Mouse (Mus musculus): Measurements from ENCODE around the gene Rspo4.
A peak's percentile ranks its signal among the peaks of the same experiment; 100 is the strongest.

Gene Rspo4

DNA sequence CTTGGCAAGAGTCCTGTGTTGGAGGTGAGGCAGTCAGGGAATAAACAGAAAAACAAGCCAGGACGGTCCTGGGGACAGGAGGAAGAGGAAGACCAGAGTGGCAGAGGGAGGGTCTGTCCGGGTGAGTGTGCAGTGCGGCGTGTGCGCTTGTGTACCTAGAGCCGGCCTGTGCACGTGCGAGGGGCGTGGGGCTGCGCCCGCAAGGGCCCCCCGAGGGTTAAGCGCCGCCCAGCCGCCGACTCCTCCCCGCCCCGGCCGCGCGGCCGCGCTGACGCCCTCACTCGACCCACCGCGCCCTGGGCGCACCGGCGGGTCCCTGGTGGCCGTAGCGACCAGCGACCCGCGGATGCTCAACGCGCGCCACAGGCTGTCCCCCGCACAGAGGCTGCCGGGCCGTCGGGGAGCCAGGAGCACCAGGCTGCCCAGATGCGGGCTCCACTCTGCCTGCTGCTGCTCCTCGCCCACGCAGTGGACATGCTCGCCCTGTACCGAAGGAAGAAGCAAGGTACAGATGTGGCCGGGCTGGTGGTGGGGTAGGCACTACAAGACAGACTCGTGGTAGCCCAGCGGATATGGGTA, at the start of gene Rspo4:
TSS of gene Rspo4 (plus strand) at position 280 of the 579 bp plus-strand sequence.
- peak; percentile 40 for DNase-seq (ENCODE audit: low read depth, low spot score)

DNA sequence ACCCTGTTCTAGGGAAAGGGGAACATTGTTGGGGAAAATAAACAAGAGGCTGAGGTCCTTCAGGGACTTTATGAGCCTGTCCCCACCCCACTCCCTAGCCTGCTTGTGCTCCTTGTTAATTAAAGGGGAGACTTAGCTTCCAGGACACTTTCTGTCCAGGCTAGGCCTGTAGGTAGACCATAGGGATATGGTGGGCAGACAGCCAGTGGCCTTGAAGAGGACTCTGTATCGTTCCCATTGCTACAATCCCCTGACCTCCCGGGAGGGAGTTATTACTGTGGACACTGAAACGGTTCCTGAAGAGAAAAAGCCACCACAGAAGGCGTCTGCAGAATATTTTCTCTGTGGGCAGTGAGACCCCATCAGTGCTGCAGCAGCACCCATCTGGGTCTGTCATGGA, 27.1 kb upstream of the Rspo4 start:
- DNase-seq (ENCODE audit: low read depth, low spot score): no peak

DNA sequence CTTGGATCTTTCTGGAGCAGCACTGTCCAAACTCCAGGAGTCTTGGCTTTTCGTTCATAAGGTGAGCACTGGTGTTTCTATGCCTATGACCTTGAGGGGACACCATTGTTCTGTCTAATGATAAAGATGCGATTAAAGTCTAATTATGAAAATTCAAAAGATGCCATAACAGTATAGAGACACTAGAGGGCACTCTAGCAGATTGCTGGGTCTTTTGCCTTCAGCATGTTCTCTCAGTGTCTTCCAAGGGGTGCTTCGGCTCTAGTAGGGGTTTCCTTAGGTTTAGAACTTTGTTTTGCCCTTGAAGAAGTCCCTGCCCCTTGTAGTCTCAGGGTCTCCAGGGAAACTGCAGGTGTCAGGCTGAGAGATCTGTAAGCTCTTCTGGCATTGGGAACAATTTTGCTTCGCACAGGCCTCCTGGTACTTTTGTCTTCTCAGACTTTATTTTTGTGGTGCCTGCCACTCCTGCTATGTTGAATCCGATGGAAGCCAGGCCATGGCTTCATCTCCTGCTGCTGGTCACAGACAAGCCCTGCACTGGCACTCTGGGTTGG, 19.6 kb downstream of the Rspo4 start:
- DNase-seq (ENCODE audit: low read depth, low spot score): no peak

DNA sequence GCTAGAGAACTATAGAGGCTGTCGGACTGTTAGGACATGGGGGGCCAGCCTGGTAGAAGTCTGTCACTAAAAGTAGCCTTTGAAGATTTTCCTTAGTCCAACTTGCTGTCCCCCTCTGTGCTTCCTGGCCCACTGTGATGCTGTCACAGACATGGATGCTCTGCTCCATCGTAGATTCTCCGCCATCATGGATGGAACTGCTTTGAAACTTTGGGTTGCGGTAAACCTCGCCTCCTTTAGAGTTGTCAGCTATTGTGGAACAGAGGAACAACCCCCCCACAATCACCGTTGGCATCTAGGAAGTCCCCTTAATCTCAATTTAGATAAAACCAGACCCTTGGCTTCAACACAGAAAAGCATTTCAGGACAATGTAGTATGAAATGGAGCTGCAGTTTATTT, 22.2 kb downstream of the Rspo4 start:
- no peak for DNase-seq (ENCODE audit: low read depth, low spot score)

DNA sequence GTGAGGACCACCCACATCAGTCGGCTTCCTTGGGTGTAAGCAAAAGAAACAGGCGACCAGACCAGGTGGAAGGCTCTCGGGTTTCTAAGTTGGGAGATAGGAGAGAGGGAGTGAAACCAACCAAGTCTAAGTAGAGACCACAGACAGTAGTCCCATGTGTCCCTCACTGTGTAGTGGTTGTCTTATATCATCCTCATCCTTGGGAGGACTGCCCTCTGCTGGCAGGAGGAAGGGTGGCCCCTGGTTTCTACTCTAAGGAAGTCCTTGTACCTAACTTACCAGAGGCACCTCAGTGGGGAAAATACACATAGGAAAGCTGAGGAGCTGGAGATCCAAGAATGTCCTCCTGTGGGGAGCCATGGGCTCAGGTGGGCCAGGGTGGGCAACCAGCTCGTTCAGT, 23.8 kb downstream of the Rspo4 start:
- peak; percentile 72 for DNase-seq (ENCODE audit: low read depth, low spot score)

DNA sequence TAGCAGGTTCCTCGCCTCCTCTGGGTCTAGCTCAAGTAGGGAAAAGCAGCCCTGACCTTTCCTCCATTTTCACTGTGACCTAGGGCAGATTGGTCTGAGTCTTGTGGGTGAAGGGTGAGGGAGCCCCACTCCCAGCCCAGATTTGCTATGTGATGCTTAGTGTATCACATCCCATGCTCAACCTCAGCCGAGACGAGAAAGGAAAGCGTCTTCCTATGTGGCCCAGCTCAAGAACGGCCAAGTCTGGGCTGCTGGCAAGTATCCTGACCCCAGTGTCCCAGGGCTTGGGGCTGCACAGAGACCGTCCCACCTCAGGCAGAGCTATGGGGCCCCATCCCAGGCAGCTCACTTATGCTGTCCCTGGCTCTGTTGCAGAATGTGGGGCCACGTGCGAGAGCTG, 25.5 kb downstream of the Rspo4 start:
- DNase-seq (ENCODE audit: low read depth, low spot score): no peak

DNA sequence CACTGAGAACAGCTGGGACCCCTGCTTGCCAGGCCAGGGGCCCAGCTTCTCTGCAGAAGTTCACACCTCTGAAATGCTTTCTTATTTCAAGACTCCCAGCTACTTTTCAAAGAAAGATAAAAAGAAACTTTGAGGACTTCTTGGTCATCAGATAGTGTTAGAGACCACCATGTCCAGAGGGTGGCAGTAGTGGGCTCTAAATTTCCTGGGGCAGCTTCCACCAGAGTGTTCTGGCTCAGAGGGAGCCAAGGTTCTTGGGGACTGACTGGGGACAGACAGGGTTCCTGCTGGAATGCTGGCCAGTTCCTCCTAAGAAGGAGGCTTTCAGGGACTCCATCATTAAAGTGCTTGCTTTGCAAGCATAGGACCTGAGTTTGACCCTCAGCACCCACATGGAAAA, 31.8 kb downstream of the Rspo4 start:
- peak; percentile 21 for DNase-seq (ENCODE audit: low read depth, low spot score)

DNA sequence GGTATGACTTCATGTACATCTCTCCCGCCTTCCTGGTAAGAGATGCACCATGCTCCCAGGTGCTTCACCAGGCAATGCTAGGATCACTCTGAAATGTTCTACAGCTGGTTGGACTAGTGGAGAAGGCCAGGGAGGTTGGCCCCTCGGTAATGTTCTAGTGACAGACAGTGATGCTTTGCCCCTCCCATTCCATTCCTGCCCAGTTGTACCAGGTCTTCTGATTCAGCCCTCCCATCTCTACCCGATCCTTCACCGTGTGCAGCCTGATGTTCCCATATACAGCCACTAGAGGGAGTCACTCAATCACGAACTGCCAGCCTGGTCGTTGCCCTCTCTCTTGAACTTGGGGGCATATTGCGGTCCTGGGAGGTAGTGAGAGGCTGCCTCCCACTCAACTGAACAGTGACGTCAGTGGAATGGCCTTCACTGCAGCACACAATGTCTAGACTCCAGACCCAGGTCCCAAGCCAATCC, 33.3 kb downstream of the Rspo4 start:
- DNase-seq (ENCODE audit: low read depth, low spot score): peak; percentile 71

DNA sequence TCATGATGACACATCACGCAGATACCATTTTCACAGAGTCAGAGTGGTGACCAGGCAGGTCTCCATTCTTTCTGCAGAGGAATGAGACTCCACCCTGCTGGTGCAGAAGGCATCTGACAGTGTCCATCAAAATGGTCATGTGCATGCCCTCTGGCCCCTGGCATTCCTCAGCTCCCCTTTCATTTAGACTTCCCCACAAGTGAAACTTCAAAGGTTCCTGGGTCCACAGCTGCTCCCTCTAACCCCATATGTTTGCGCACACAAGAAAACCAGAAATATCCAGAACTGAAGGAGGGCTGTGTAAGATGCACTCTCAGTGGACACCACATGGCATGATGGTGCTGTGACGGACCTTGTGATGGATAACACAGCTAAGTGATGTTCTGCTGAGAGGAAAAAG, 35.9 kb downstream of the Rspo4 start:
- no peak for DNase-seq (ENCODE audit: low read depth, low spot score)

DNA sequence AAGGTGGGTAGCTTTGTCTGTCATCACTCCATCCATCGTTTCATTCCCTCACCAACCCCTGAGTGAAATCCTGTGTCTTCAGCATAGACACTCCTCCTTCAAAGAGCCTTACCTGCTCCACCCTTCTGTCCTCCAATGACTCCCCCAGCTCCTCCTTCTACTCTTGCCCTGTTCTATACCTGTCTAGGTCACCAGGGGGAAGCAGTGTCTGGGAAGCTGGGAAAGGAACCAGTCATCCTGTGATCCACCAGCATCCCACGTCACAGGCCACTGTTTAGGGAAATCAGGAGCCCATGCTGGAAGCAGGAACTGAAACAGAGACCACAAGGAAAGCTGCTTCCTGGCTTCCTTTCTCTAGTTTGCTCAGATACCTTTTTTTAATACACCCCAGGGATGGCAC, 37.0 kb downstream of the Rspo4 start:
- DNase-seq (ENCODE audit: low read depth, low spot score): no peak

DNA sequence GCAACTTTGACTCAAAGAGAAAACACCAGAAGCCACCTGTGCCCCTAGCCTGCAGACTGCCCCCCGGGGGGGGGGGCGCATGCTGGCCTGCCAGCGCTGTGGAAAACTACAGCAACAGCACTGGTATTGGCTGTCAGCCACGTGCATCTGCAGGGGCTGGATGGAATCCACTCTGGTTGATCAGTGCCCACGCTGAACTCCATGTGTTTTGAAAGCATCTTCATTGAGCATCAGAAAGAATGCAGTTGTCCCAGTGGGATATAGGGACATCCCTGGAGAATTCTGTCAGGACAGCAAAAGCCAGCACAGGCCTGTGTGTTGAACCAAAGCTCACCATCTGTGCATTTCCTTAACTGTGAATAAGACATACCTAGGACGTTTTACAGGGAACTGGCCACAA, 48.3 kb downstream of the Rspo4 start:
- no peak for DNase-seq (ENCODE audit: low read depth, low spot score)

DNA sequence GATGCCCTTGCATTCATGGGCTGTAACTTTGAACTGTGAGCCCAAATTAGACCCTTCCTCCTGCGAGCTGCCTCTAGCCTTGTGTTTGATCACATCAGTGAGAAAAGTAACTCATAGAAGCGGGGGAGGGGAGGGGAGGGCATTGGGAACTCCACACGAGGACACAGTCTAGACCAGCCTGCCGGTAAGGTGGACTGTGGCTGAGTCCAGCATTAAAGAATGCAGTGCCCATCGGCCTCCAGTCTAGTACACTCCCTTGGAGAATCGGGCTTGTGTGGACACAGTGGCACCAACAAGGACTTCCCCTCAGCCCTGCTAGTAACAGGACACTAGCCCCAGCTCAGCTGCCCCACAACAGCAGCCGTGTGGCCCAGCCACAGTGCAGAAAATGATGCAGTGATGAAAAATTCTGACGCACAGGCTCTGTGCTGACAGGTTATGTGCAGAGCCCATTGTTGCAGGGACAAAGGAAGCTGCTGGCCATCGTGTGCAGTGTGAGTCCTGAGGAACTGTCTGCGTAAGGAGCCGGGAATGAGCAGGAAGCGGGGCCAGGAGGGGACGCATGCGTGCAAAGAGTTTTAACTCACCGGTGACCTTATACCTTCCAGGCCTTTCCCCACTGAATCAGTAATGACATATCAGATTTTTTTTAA, 50.5 kb downstream of the Rspo4 start:
- DNase-seq (ENCODE audit: low read depth, low spot score): no peak

DNA sequence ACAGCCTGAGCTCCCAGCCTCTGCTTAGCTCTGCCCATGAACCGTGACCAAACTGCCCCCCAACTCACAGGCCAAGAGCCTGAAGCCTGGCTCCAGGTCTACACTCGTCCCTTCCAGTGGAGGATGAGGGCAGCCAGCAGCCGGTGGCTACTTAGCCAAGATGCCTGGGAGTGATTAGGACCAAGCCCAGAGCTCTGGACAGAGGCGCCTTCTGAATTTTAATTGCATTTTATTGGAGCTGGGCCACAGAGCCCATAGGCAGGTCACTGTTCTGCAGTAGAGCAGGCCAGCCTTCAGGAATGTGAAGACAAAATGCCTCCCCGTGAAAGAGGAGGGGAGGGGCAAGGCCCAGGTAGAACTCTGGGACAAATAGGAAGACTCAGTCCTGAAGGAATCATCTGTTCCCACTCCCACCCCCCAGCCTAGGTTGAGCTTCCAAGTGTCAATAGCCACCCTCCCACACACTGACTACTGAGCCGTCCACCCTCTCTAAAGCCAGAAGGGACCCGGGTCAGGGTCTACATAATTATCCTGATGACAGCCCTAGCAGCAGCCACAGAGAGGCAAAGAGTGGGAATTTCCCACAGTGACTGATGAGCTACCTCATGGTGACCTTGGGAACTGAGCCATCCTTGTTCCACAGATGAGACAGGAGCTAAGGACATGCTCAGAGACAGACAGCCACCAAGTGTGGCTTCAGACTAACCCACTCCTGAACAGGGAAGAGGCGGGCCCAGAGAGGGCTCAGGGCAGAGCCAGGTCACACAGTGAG, 51.7 kb downstream of the Rspo4 start:
- peak; percentile 31 for DNase-seq (ENCODE audit: low read depth, low spot score)

DNA sequence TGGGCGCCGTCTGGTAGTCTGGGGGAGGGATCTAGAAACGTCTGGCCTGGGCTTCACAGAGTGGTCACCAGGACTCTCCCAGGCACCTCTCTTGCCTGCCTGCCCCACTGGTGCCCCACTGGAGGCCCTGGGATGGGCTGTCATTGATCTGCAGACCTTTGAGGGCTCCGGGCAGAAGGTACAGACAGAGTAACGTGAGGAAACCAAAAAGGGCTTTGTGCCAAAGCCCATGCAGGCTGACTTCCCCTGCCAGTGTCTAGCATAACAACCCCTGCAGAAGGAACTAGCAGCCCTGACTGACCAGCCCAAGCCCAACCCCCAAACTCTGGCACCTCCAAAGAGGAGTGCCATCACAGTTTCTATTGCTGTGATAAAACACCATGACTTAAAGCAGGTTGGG, 53.2 kb downstream of the Rspo4 start:
- DNase-seq (ENCODE audit: low read depth, low spot score): no peak

DNA sequence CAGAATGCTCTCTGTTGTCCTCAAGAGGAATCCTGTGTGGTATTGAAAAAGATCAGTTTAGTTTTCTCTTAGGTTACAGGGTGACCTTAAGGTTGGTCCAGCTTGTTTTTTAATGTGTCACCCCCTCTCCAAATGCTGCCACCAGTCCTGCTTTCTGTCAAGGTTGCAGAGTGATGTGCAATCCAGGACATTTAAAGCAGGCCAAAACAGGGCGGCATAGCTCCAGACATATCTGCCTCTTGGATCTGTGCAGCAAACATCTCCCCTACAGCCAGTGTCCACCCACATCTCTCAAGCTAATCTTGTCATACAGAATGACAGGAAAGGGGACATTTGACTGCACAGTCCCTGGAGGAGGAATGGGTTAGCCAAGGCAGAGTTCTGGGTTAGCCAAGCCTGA, 55.4 kb downstream of the Rspo4 start:
- no peak for DNase-seq (ENCODE audit: low read depth, low spot score)

DNA sequence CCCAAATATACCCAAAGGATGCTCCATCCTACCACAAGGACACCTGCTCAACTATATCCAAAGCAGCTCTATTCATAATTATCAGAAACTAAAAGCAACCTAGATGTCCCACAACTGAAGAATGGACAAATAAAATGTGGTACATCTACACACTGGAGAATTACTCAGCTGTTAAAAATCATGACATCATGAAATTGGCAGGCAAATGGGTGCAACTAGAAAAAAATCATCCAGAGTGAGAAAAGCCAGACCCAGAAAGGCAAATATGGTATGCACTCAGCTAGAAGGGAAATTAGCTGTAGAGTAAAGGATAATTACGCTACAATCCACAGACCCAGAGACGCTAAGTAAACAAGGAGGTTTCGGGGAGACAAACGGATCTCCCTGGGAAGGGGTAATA, 58.1 kb downstream of the Rspo4 start:
- no peak for DNase-seq (ENCODE audit: low read depth, low spot score)

DNA sequence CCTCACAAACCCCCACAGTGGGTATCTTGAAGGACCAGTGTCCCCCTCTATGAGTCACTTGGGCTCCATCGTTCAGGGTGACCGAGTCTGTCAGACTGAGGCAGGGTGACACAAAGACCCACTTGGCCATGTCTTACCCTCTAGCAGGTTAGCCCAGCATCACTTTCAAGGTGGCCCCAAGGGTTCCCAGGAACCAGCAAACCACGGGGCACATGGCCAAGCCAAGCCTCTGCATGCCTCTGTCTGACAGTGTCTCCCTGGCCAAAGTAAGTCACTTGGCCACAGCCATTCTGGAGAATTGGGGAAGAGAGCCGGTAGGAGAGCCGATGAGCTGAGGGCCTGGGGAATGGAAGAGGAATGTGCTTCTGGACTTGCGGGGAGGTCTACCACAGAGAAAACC, 60.5 kb downstream of the Rspo4 start:
- no peak for DNase-seq (ENCODE audit: low read depth, low spot score)

DNA sequence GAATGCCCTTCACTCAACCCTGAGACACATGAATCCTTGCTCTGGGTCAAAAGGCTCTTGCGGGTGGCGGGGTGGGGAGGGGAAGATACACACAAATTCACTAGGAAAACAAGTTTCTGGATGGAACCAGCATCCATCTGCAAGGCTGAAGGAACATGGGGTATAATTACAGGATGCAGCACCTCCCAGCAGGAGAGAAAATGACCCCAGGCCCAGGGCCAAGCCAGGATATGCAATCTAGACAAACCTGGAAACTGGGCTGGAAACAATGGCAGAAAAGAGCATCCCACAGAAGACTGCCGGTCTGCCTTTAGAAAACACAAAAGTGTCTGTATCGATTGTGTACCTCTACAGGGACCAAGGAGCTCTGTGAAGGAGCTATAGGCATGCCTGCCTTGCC, 61.2 kb downstream of the Rspo4 start:
- no peak for DNase-seq (ENCODE audit: low read depth, low spot score)

DNA sequence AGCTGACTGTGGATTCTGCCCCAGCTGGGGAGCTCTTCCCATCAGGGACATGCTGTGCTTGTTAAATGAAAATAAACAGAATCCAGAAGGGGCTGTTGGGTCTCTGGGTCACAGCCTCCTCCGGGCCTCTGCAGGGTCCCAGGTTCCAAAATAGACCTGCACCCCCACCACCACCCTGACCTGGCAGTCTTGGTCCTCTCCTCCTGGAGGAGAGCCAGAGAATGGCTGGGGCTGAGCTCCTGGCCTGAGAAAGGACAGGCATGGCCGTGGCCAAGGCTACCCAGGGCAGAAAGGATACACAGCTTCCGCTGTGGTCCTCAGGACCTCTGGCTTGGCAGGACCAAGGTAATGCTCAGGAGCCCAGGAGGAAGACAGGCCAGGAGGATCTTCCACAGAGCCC, 61.9 kb downstream of the Rspo4 start:
- no peak for DNase-seq (ENCODE audit: low read depth, low spot score)

DNA sequence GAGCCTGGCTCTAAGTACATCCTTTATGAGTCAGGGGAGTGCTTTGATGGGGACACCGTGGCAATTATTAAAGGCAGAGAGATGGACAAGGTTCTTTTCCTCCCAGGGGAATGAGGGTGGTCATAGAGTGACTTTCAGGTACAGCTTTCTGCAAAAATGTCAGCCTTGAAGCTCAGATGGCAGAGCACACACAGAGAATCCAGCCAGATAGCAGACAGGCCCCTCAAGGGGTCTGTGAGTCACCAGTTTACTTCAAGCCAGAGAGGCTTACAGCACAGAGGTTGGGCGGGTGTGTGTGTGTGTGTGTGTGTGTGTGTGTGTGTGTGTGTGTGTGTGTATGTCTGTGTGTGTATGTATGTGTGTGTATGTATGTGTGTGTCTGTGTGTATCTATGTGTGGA, 64.3 kb downstream of the Rspo4 start:
- DNase-seq (ENCODE audit: low read depth, low spot score): no peak

DNA sequence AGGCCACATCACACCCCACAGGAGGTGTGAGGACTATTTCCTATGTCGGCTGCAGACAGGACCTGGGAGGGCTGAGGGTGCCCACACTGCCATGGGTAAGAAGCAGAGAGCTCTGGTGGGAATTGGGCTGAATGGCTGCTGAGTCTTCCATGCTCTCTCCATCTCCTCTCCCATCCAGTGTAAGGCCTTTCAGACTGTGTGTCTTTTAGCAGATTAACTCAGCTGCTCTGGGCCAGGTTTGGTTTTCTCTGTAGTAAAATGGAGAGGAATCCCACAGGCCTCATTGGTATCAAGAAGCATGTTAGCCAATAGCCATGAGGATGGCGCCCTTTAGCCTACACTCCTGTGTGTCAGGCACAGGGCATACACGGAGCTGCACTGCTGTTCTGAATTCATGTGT, 66.7 kb downstream of the Rspo4 start:
- DNase-seq (ENCODE audit: low read depth, low spot score): no peak

DNA sequence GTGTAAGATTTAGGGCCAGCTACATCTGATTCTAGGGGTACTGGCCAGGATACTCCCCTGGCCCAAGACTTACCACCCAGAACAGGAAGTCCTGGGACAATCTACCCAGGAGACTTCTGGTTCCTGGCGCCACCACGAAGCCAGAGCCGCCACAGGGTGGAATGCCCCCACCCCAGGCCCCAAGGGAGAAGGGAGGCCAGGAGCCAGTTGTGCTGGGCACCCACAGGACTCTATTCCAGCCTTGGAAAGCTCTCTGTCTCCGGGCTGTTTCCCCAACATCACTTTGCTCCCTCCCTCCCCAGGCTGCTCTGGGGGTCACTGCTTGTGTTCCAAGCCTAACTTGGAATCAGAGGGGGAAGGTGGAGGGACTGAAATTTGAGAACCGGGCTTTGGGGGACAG, 67.8 kb downstream of the Rspo4 start:
- DNase-seq (ENCODE audit: low read depth, low spot score): no peak

Measured in forelimb bud, embryonic 11.5 days (tissue).